Mouse (Mus musculus): ENCODE data around the gene Ttc23l.
"Not testable (repeated sequence)": the region's sequence is repeated elsewhere in the genome, so short reads cannot be mapped to it uniquely, and the experiment has no call there.

DNA sequence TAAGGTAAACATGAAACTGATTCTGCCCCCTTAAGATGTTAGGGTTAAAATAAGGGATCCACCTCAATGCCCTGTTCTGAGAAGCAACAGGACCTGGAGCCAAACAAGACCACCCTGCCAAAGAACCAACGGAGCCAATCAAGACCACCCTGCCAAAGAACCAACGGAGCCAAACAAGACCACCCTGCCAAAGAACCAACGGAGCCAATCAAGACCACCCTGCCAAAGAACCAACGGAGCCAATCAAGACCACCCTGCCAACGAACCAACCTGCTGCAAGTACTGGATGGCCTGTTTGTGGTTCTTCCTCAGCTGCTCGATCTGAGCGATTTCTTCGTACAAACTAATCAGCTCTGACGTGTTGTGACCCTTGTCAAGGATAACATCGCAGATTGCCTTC, 25.1 kb downstream of the Ttc23l start:
- TF ChIP-seq CTCF (IDR thresholded peaks at IDR 0.05; ENCODE audit: extremely low read depth, insufficient read depth, insufficient read length, insufficient replicate concordance); POLR2A (IDR thresholded peaks at IDR 0.05; ENCODE audit: low read depth, low read length): not testable (repeated sequence)

Measured in spleen, adult 2 months (tissue).